Mouse (Mus musculus) kidney, embryonic 14.5 days (tissue): ENCODE results near the gene Gbf1. TPM values are rescaled to one million over a fixed set of nuclear protein-coding genes. Genes with fewer than 3 reads are reported as not detected.

Experiments used
- ATAC-seq: fragments of 200-750 bp; cut with Nextera tagmentation; 2 replicates; pipeline ENCODE4 v1.8.0; 2017; ENCODE audit warnings: moderate number of reproducible peaks, mild to moderate bottlenecking, moderate TSS enrichment, moderate library complexity; ENCODE audit not compliant: low FRiP score, low TSS enrichment
- H3K27ac ChIP-seq: fragments of 300-500 bp; sonication (generic); 2 replicates; pipeline ENCODE4 v1.5.1; 2014; ENCODE audit warnings: low read depth, mild to moderate bottlenecking, low read length, moderate library complexity, mixed read lengths
- H3K27me3 ChIP-seq: fragments of 300-500 bp; sonication (generic); 2 replicates; pipeline ENCODE4 v1.6.1; 2014; ENCODE audit warnings: mild to moderate bottlenecking, low read length; ENCODE audit not compliant: control insufficient read depth, insufficient read depth
- H3K36me3 ChIP-seq: fragments of 300-500 bp; sonication (generic); 2 replicates; pipeline ENCODE4 v1.6.1; 2014; ENCODE audit warnings: low read length, mixed read lengths; ENCODE audit not compliant: control insufficient read depth, insufficient read depth
- H3K4me1 ChIP-seq: fragments of 300-500 bp; sonication (generic); 2 replicates; pipeline ENCODE4 v1.6.1; 2014; ENCODE audit warnings: low read length, mixed read lengths; ENCODE audit not compliant: control insufficient read depth, insufficient read depth
- H3K4me2 ChIP-seq: fragments of 300-500 bp; sonication (generic); replicated peaks from 2 replicates; pipeline ENCODE4 v1.6.1; 2014; ENCODE audit warnings: low read depth, mild to moderate bottlenecking, low read length
- H3K4me3 ChIP-seq: fragments of 300-500 bp; sonication (generic); 2 replicates; pipeline ENCODE4 v1.5.1; 2014; ENCODE audit warnings: mild to moderate bottlenecking, low read length
- H3K9ac ChIP-seq: fragments of 300-500 bp; sonication (generic); 2 replicates; pipeline ENCODE4 v1.6.1; 2014; ENCODE audit warnings: low read depth, mild to moderate bottlenecking, low read length, moderate library complexity
- H3K9me3 ChIP-seq: fragments of 300-500 bp; sonication (generic); 2 replicates; pipeline ENCODE4 v1.6.1; 2016; ENCODE audit warnings: low read length; ENCODE audit not compliant: control insufficient read depth
- WGBS: fragments of 180-500 bp; shearing (Covaris S2); extraction: QIAGEN DNeasy Blood & Tissue Kit; methylation state at CpG from one replicate; pipeline ENCODE4 v1.1.7; 2014; 5-methylcytosine and 5-hydroxymethylcytosine counted together
- polyA plus RNA-seq: library from polyadenylated mRNA; unstranded; fragments of >200 nt; fragmentation: Nextera tagmentation; extraction: Ambion mirVana; gene quantifications from 2 replicates; pipeline ENCODE4 v1.2.1, GENCODE M21; 2014

Gbf1 gene
- 29.0 and 50.3 TPM in 2 replicates for polyA plus RNA-seq

DNA sequence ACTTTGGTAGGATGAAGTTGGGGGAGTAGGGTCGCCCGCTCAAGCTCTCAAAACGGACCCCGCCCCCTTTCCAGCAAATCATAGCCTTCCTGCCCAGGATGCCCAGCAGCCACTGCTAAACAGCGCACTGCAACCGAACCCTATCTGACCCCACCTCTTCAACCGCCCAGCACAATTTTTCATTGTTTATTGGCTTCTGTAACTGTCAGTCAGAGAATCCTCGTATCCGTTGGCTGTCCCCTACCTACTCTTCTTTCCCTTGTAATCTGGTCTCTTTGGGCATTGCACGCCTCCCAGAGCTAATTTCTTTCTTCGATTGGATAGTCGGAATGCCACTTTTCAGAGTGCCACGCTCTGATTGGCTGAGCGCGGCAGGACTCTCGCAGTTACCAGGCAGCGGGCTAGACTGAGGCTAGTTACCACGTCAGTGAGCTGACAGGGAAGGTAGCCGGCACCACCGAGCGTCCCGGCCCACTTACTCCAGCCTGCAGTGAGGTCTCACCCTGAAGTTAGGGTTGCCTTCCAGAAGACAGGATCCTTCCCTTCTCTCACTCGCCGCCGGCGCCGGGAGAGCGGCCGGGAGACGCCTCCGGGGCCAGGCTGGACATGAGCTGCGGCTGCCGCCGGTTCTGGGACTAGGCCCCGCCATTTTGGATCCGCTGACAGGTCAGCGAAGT lies at the start of gene Gbf1:
TSS of gene Gbf1 (plus strand) at position 383 of the 677 bp plus-strand sequence.
- Histone ChIP-seq H3K27me3 (peaks cover 33% of the 10 kb centered on the region), H3K4me1 (peaks cover 23% of the 10 kb centered on the region), H3K36me3 (no peaks in the 10 kb centered on the region), H3K9me3 (no peaks in the 10 kb centered on the region), H3K27ac (0 out of 2 replicates have a peak within 1 kb of the TSS, but pooled peaks have one; percentile 7), H3K4me2 (peak within 1 kb of the TSS; percentile 84), H3K9ac (peak within 1 kb of the TSS; percentile 77), H3K4me3 (peak within 1 kb of the TSS; percentile 96)
- WGBS = under 1% methylated on average over 37 of the region's 37 CpGs
- ATAC-seq = peak; percentile 96

DNA sequence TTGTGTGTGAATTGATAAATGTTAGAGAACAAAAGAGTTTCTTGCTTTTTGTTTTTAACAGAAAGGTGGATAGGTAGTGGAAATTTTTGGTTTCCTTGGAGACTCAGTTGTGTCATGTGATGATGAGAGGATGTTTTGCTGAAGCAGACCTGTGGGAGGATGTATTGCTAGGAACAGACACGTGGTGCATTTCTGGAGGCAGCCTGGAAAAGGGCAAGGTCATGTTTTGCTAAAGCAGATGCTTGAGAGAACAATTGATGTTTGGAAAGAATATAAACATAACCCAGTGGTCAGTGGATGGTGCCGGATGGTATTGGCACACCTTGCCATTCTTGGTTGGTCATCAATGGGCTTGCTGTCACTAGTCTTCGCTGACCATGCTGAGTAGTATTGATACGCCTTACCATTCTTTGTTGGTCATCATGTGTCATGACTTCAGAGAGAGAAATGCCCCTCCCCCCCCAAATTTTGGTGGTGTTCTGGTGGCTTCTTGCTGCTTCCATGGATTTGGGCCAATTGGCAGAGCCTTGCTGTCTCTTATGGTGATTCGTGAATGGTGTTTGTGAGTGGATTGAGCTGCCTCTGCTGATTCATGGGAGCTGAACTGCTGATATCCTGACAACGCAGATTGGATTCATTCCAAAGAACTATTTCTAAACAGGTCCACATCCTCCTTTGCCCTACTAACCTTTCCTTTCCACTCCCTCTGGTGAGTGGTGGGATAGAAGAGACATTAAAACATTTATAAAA lies 48.7 kb upstream of the Gbf1 start:
- H3K9ac ChIP-seq = no peak overlapping the region
- 62% methylated on average over 6 of the region's 6 CpGs for WGBS
- no peaks in the 10 kb centered on the region for H3K36me3 ChIP-seq
- H3K4me1 ChIP-seq = no peaks in the 10 kb centered on the region
- H3K4me3 ChIP-seq = no peak overlapping the region
- no peak overlapping the region for H3K27ac ChIP-seq
- H3K27me3 ChIP-seq = no peaks in the 10 kb centered on the region
- no peak for ATAC-seq
- H3K4me2 ChIP-seq = no peak overlapping the region
- H3K9me3 ChIP-seq = no peaks in the 10 kb centered on the region

- WGBS = 74% methylated on average over 2 of the region's 2 CpGs
- no peak for ATAC-seq
- H3K27ac ChIP-seq = no peak overlapping the region
- H3K9me3 ChIP-seq = no peaks in the 10 kb centered on the region
- no peak overlapping the region for H3K4me3 ChIP-seq
- H3K27me3 ChIP-seq = no peaks in the 10 kb centered on the region
- no peaks in the 10 kb centered on the region for H3K4me1 ChIP-seq
- no peaks in the 10 kb centered on the region for H3K36me3 ChIP-seq
- no peak overlapping the region for H3K9ac ChIP-seq
- H3K4me2 ChIP-seq = no peak overlapping the region
Observed at GRCm38 (mm10) chr19:46104187-46104557, 48.1 kb upstream of the Gbf1 start.

DNA sequence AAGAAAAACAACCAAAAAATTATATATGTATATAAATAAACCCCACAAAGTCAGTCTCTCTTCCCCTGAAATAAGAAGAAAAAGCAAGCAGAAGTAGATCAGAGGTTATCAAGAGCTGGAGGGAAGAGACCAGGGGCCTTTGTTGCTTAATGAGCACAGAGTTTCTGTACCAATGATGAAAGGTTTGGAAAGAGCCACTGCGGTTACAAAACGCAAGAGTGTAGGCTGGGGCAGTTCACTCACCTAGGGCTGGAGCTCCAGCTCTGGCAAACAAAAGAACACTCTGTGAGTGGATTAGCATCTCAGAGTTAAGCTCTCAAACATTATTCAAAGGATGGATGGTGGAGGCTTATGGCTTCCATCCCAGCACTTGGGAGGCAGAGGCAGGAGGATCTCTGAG lies 42.1 kb upstream of the Gbf1 start:
- 73% methylated on average over 2 of the region's 2 CpGs for WGBS
- no peak overlapping the region for H3K4me3 ChIP-seq
- H3K27ac ChIP-seq = no peak overlapping the region
- no peak for ATAC-seq
- H3K4me1 ChIP-seq = no peaks in the 10 kb centered on the region
- no peak overlapping the region for H3K9ac ChIP-seq
- no peaks in the 10 kb centered on the region for H3K27me3 ChIP-seq
- H3K9me3 ChIP-seq = no peaks in the 10 kb centered on the region
- H3K36me3 ChIP-seq = no peaks in the 10 kb centered on the region
- H3K4me2 ChIP-seq = no peak overlapping the region

GRCm38 (mm10) chr19:46110781-46111180 lies 41.5 kb upstream of the Gbf1 start:
- no peak overlapping the region for H3K4me2 ChIP-seq
- WGBS = 82% methylated on average over 5 of the region's 5 CpGs
- no peak overlapping the region for H3K27ac ChIP-seq
- H3K27me3 ChIP-seq = no peaks in the 10 kb centered on the region
- no peaks in the 10 kb centered on the region for H3K36me3 ChIP-seq
- no peak for ATAC-seq
- no peak overlapping the region for H3K4me3 ChIP-seq
- no peak overlapping the region for H3K9ac ChIP-seq
- no peaks in the 10 kb centered on the region for H3K4me1 ChIP-seq
- no peaks in the 10 kb centered on the region for H3K9me3 ChIP-seq

GRCm38 (mm10) chr19:46114617-46115016 lies 37.7 kb upstream of the Gbf1 start:
- Histone ChIP-seq H3K4me3 (no peak overlapping the region), H3K4me1 (no peaks in the 10 kb centered on the region), H3K27me3 (no peaks in the 10 kb centered on the region), H3K36me3 (no peaks in the 10 kb centered on the region), H3K9me3 (no peaks in the 10 kb centered on the region), H3K27ac (no peak overlapping the region), H3K9ac (no peak overlapping the region), H3K4me2 (no peak overlapping the region)
- WGBS = 56% methylated on average over 4 of the region's 4 CpGs
- no peak for ATAC-seq

GRCm38 (mm10) chr19:46119458-46119857 lies 32.9 kb upstream of the Gbf1 start:
- no peaks in the 10 kb centered on the region for H3K4me1 ChIP-seq
- no peaks in the 10 kb centered on the region for H3K9me3 ChIP-seq
- 92% methylated on average over 3 of the region's 3 CpGs for WGBS
- H3K4me2 ChIP-seq = no peak overlapping the region
- no peaks in the 10 kb centered on the region for H3K27me3 ChIP-seq
- no peaks in the 10 kb centered on the region for H3K36me3 ChIP-seq
- H3K4me3 ChIP-seq = no peak overlapping the region
- no peak for ATAC-seq
- no peak overlapping the region for H3K9ac ChIP-seq
- H3K27ac ChIP-seq = no peak overlapping the region

- Histone ChIP-seq H3K27ac (no peak overlapping the region), H3K27me3 (no peaks in the 10 kb centered on the region), H3K9ac (no peak overlapping the region), H3K36me3 (no peaks in the 10 kb centered on the region), H3K9me3 (no peaks in the 10 kb centered on the region), H3K4me1 (no peaks in the 10 kb centered on the region), H3K4me3 (no peak overlapping the region), H3K4me2 (no peak overlapping the region)
- 74% methylated on average over 6 of the region's 6 CpGs for WGBS
- no peak for ATAC-seq
Observed at GRCm38 (mm10) chr19:46120872-46121271, 31.4 kb upstream of the Gbf1 start.

- H3K9me3 ChIP-seq = no peaks in the 10 kb centered on the region
- no peaks in the 10 kb centered on the region for H3K36me3 ChIP-seq
- no peak for ATAC-seq
- H3K27ac ChIP-seq = no peak overlapping the region
- H3K4me1 ChIP-seq = no peaks in the 10 kb centered on the region
- no peaks in the 10 kb centered on the region for H3K27me3 ChIP-seq
- H3K9ac ChIP-seq = no peak overlapping the region
- no peak overlapping the region for H3K4me3 ChIP-seq
- WGBS = 82% methylated on average over 3 of the region's 3 CpGs
- H3K4me2 ChIP-seq = no peak overlapping the region
Observed at GRCm38 (mm10) chr19:46123876-46124275, 28.4 kb upstream of the Gbf1 start.
